Mouse (Mus musculus) cerebral cortex, adult 2 months (tissue): ENCODE measurements around the gene Prrt3.

Experiments
- WGBS: fragments of 180-500 bp; shearing (Covaris S2); methylation state at CpG from one replicate; pipeline ENCODE4 v1.1.7; 2018; 5-methylcytosine and 5-hydroxymethylcytosine counted together

Prrt3 gene

DNA sequence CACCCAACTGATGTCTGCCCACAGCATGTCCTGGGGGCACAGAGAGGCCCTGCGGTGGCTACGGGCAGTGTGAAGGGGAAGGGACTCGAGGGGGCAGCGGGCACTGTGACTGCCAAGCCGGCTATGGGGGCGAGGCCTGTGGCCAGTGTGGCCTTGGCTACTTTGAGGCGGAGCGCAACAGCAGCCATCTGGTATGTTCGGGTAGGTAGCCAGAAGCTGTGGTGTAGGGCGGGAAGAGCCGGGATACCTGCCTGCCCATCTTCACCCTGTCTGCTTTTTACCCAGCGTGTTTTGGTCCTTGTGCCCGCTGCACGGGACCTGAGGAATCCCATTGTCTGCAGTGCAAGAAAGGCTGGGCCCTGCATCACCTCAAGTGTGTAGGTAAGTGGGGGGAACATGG, 12.3 kb downstream of the Prrt3 start:
- 94% methylated on average over 14 of the region's 14 CpGs for WGBS

DNA sequence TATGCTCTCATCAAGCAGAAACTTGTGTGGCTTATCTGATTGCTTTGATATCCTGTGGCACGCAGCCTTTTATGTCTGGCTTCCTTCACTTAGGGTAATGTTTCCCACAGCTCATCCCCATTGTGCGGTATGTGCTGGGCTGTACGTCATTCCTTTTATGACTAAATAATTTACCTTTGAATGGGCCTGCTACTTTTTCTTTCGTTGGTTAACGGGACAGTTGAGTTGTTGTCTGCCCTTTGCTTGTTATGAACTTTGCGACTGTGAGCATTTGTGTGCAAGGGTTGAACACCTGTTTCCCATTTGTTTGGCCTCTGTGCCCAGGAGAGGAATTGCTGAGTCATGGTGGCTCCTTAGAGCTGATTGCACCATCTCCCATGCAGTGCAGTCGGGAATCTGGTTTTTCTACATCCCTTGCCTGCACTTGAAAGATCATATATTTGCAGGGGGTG, 14.6 kb downstream of the Prrt3 start:
- 31% methylated on average over 7 of the region's 7 CpGs for WGBS

DNA sequence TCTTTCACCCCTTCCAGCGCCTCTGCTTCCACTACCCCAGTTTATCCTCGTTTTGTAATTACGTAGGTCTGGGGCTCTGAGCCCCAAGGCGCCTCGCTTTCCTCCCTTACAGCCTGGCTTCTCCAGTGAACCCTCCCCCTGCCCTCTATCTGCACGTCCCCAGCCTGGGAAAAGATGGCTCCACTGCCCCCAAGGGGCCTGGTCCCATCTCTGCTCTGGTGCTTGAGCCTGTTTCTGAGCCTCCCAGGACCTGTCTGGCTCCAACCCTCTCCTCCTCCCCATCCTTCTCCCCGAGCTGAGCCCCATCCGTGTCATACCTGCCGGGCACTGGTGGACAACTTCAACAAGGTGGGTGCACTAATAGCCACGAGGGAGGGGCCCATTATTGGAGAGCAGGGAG, 18.0 kb downstream of the Prrt3 start:
- WGBS: 6% methylated on average over 10 of the region's 10 CpGs

DNA sequence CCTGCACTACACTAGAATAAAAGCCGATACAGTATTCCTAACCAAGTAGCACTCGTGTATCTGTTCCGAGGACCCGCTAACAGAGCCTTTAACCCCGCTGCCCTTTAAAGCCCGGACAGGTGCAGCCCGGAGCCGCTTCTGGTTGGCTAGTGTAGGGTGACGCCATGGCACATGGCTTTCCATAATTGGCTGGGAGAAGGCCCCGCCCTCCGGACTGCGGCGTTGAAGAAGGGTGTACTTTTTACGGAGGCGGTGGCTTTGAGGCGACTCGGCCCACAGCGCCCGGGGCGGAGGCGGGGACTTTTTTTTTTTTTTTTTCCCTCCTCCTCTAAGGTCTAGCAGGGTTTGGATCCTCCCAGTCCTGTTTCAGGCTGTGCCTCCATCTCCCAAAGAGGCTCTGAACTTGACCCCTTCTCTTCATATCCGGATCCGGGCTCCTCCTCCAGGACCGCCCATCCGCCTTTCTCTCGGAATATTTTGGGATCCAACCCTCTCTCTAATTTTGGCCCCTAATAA, 18.6 kb downstream of the Prrt3 start, which contains the start of gene Creld1:
TSS of gene Creld1 (plus strand) at position 198 of the 516 bp plus-strand sequence.
- WGBS: under 1% methylated on average over 26 of the region's 26 CpGs

DNA sequence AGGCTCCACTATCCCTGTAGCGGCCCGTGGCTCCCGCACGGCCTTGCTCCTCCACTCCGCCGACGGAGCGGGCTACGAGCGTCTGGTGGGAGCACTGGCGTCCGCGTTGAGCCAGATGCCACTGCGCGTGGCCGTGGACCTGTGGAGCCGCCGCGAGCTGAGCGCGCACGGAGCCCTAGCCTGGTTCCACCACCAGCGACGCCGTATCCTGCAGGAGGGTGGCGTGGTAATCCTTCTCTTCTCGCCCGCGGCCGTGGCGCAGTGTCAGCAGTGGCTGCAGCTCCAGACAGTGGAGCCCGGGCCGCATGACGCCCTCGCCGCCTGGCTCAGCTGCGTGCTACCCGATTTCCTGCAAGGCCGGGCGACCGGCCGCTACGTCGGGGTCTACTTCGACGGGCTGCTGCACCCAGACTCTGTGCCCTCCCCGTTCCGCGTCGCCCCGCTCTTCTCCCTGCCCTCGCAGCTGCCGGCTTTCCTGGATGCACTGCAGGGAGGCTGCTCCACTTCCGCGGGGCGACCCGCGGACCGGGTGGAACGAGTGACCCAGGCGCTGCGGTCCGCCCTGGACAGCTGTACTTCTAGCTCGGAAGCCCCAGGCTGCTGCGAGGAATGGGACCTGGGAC, 19.1 kb downstream of the Prrt3 start:
- 3% methylated on average over 65 of the region's 65 CpGs for WGBS

DNA sequence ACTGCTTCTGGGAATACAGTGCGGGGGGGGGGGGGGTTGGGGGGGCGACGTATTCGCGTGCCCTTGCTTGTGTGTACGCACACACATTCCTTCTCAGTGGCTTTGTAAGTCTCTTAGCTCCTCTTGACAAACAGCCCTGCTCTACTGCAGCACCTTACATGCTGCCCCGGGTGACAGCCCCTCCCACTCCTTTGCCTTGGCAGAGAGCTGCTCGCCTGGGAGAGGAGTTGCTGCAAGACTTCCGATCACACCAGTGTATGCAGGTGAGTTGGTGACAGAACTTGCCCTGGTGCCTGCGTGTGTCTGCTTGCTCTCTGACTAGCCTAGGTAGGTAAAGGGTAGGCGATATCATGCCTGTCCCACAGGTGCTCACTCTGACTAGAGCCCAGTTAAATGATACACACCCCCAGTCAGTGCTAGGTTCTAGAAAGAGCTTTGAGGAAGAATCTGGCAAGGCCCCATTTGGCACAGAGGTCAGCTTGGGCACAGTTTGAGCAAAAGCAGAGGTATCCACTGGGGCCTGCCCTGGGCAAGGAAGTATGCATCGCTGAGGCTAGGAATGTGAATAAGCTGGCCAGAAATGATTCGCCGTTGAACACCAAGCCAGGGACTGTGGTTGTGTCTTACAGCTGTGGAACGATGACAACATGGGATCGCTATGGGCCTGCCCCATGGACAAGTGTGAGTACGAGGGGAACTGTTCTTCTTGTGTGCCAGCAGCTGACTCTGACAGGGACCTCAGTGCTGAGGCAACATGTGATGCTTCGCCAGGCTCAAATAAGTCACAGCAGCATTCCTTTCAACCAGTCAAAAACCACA, 21.0 kb downstream of the Prrt3 start:
- 65% methylated on average over 18 of the region's 18 CpGs for WGBS

DNA sequence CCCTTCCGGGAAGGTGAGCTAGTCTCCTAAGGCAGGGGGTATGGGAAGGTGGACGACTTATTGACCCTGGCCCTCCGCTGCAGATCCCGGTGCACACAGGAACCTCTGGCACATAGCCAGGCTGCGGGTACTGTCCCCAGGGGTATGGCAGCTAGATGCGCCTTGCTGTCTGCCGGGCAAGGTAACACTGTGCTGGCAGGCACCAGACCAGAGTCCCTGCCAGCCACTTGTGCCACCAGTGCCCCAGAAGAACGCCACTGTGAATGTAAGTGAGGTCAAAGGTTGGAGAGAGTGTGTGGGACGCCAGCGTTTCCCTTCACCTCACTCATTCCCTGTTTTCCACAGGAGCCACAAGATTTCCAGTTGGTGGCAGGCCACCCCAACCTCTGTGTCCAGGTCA, 22.8 kb downstream of the Prrt3 start:
- WGBS: 84% methylated on average over 10 of the region's 10 CpGs

DNA sequence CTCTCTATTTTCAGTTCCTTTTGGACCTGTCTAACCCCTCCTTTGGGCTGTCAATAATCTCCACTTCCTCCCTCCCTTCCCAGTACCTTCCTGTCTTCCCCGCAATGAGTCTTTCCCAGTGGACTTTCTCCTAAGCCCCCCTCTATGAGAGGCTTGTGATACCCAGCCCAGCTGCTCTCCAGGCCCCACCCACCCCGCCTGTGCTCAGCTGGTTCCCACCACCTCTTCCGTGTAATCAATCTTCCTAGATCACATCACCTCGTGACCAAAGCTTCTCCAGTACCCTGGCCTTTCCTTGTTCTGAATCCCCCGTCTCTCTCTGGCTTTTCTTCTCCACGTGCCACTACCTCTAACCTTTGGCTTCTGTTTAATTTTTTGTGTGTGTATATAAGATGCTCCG, 24.4 kb downstream of the Prrt3 start:
- WGBS: 79% methylated on average over 7 of the region's 7 CpGs

DNA sequence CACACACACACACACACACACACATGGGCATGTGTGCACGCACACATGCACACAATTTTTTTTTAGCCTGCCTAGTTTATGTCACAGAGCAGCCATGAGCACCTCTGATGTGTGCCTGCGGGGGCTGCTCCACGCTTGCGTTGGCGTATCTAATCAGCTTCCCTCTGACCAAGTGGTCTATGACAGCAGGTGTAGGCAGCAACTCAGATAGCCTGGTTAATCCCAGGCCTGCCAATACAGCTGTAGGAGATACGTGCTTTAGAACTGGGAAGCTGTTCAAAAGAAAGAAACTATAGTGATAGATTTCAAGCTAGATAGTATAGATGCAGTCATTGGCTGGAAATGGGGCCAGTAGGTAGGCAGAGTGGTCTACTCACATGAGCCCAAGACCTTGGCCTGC, 28.0 kb downstream of the Prrt3 start:
- WGBS: 88% methylated on average over 6 of the region's 6 CpGs

DNA sequence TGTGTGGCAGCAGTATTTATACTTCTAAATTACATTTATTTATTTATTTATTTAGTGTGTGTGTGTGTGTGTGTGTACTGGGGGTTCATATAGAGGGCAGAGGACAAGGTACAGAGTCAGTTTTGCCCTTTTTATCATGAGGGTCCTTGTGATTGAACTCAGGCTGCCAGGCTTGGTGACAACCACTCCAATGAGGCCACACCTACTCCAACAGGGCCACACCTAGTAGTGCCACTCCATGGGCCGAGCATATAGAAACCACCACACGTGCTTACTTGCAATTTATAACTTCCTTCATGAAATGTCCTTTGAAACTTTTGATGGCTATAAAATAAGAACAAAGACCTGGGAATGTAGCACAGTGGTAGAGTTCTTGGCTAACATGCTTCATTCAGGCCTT, 28.5 kb downstream of the Prrt3 start:
- 93% methylated on average over 2 of the region's 2 CpGs for WGBS

DNA sequence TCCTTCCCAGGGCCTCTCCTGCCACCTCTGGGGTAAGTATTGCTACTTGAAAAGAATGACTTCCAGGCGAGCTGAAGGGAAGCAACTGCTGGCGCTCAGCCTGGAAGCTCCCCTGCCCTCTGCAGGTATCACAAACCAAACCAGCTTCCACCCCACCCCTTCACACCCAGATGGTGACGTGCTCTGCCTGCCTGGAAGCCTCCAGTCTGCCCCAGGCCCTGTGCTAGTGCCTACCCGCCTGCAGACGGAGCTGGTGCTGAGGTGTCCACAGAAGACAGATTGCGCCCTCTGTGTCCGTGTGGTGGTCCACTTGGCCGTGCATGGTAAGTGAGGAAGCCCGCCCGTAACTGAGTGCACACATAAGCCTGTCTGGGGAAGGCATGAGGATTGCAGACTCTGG, 29.7 kb downstream of the Prrt3 start:
- WGBS: 87% methylated on average over 10 of the region's 10 CpGs

DNA sequence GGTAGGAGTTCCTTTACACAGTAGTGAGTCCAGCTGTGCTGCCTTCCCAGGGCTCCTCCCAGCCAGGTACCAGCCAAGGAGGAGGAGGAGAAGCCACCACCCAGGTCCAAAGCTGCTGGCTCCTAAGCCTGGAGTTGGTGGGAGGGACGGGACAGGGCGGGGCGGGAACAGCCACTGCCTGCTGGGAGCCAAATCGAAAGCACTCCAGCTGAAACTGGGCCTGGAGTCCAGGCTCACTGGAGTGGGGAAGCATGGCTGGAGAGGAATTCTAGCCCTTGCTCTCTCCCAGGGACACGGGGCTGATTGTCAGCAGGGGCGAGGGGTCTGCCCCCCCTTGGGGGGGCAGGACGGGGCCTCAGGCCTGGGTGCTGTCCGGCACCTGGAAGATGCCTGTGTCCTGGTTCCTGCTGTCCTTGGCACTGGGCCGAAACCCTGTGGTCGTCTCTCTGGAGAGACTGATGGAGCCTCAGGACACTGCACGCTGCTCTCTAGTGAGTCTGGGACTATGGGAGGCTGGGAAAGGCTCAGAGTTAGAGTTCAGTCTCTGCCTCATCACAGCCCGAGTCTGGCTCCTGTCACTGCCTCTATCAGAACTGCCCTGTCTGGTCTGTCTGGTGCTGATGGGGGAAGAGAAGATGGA, 30.3 kb downstream of the Prrt3 start, which contains the start of gene Il17rc:
TSS of gene Il17rc (plus strand) at position 131 of the 640 bp plus-strand sequence.
- 43% methylated on average over 12 of the region's 12 CpGs for WGBS

DNA sequence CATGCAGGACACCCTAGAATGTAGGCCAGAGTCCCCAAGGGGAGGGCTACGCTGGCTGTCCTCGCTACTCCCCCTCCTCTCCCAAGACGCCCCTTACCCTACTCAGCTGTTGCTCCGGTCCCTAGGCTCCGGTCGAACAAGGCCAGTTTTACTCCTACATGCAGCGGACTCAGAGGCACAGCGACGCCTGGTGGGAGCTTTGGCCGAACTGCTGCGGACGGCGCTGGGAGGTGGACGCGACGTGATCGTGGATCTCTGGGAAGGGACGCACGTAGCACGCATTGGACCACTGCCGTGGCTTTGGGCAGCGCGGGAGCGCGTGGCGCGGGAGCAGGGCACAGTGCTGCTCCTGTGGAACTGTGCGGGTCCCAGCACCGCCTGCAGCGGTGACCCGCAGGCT, 32.3 kb downstream of the Prrt3 start:
- 2% methylated on average over 31 of the region's 31 CpGs for WGBS

DNA sequence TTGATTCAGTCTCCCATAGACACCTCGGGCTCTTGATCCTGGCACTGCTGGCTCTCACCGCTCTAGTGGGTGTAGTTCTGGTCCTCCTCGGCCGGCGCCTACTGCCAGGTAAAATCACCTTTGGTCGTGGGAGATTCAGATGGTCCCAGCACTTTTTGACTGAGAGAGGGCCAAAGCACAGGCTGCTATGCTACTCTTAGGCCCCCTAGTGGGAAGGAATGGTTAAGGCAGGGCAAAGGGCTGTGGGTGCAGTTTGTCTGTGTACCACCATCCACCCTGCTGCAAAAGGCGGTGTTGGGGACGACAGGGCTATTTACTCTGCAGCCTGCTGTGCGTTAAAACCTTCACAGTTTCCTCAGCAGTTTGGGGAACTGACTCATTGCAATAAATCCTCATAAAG, 32.7 kb downstream of the Prrt3 start:
- 15% methylated on average over 9 of the region's 9 CpGs for WGBS

DNA sequence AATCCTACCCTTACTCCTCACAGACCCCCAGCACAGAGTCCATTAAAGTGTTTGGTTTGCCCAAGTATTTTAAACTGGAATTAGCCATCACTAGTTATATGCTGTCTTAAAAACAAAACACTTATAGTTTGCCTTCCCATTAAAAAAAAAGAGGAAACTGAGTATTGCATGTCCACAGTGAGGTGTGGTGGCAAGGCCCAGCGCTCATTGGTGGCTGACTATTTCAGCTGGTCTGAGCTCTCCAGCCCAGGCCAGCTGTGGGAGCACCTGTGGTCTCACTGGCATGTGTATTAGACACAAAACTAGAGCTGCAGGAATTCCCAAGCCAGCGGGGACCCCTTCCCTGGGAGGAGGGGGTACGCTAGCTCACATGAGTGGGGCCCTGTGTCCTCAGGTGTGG, 33.2 kb downstream of the Prrt3 start:
- 82% methylated on average over 3 of the region's 3 CpGs for WGBS

DNA sequence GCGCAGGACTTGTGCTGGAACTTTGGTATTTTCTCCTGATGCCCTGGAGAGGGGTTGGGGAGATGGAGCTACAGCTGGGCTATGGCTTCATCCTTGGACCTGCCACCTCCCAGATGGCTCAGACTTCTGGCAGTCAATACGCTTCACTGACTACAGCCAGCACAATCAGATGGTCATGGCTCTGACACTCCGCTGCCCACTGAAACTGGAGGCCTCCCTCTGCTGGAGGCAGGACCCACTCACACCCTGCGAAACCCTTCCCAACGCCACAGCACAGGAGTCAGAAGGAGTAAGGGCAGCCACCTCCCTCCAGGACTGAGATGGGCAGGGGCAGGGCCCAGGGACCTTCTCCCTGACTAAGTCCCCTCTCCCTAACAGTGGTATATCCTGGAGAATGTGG, 36.1 kb downstream of the Prrt3 start:
- 62% methylated on average over 5 of the region's 5 CpGs for WGBS

DNA sequence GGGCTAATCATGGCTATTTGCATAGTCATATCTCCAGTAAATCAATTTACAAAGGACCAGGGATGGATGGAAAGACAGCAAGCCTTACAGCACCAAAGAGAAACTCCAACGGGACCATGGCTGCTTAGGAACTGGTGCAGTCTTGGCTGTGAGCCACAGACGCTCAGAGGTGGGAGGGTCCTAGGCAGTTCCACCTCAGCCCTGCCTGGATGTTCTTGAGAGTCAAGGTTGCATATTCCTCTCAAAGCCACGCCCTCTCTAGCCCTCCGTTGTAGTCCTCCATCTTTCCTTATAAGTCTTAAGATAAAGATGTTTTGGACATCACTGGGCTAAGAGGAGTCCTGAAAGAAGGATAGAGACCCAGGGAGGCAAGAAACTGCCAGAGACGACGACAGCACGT, 37.7 kb downstream of the Prrt3 start:
- WGBS: 71% methylated on average over 7 of the region's 7 CpGs

DNA sequence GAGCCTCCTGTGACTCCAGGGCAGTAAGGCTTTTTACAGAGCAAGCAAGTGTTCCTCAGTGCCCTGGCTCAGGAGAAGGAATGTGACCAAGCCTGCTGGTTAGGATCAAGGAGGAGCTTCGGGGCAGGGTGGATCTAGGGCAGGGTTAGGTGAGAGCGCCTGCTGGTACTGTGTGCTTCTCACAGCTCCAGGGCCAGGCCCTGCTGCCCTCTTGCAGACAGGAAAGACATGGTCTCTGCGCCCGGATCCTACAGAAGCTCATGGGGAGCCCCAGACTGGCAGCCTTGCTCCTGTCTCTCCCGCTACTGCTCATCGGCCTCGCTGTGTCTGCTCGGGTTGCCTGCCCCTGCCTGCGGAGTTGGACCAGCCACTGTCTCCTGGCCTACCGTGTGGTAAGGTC, 43.1 kb downstream of the Prrt3 start:
- WGBS: 76% methylated on average over 10 of the region's 10 CpGs

DNA sequence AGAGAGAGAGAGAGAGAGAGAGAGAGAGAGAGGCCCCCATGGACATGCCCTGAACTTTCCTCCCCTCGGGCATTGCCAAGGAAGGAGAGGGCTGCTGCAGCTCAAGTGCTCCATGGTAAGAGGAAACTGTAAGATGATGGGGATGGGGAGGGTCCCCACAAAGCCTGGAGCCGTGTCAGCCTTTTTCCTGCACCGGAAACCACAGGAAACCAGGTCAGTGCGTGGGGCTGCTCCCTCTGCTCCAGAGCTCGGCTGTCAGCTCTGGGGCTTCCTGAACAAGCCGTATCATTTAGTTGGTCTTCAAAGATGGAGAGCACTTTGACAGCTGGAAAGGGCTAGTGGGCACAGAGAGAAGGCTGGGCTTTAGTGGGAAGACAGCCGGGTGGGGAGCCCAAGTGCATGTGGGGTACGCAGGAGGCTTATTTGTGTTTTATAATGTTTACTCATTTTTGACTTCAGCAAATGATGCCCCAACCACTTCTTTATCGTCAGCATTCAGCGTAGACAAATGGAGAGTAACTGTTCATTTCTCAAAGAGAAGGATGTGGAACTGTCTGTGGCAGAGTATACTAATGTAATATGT, 43.7 kb downstream of the Prrt3 start, which contains the start of gene Il17re:
TSS of gene Il17re (plus strand) at position 533 of the 583 bp plus-strand sequence.
- WGBS: 76% methylated on average over 10 of the region's 10 CpGs

DNA sequence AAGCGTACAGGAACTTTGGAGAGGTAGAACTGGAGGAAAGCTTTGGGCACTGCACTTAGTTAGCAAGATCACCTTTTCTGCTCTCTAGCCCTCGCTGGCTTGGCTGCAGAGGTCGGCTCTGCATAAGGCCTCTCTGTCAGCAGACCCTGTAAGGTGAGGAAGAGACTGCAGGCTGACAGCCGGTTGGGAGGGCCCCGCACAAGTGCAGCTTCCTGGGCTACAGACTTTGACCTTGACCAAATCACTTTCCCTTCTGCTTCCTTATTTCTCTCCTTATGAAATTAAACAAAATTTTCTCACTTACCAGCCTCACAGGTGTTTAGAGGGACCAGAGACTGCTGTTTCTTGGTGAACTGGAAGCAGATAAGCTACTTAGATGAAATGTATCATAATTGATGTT, 46.7 kb downstream of the Prrt3 start:
- whole genome bisulfite sequencing: 76% methylated on average over 5 of the region's 5 CpGs

DNA sequence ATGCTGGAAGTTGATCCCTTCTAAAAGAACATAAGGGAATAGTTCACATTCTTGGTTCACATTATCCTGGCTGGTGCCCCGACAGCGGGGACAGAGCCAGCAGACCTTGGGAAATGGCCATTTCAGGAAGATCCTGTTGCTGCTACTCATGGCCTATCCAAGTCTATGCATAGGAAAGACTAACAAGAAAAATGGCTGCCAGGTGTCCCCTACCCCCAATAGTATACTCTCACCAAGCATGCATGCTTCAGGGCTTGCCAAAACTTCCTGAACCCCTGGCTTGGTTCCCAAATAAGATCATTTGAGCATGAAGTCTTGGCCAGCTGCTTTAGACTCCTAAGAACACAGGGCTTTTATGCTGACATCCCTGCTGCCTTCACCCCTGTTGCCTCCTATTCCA, 49.9 kb downstream of the Prrt3 start:
- 44% methylated on average over 2 of the region's 2 CpGs for WGBS

DNA sequence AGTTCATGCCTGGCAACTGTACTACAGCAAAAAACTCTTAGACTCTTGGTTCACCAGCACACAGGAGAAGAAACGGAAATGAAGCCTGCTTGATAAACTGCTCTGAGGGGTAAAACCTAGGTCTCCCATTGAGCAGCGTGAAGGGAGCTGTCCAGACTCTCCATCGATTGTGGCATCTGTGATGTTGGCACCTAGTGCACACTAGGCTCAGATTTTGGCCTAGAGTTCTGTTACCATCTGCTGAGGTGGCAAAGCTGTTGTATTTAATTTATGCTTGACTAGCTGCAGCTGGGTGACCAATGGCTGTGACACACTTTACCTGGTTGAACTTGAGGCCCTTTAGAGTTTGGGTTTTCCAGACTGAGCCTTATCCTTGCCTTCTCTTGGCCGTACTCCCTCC, 54.1 kb downstream of the Prrt3 start:
- WGBS: 79% methylated on average over 4 of the region's 4 CpGs
